Mouse (Mus musculus) subcutaneous adipose tissue, adult 2 months (tissue): Measurements from ENCODE around the gene Tssk6. TPM values are rescaled to one million over a fixed set of nuclear protein-coding genes. Genes with fewer than 3 reads are reported as not detected.

Source experiments
- polyA plus RNA-seq: library from polyadenylated mRNA; depleted of rRNA; stranded (reverse); fragments of >200 nt; gene quantifications from 2 replicates; pipeline ENCODE4 v1.2.3, GENCODE M21; 2012; ENCODE audit warnings: low replicate concordance; rRNA removed

Gene Tssk6
- 0.56 and 1.2 TPM in 2 replicates for polyA plus RNA-seq

GRCm38 (mm10) chr8:69902163-69903062 lies at the start of gene Tssk6, which contains the start of the genes Ndufa13 and Yjefn3:
Tssk6 (plus strand) TSS chr8:69902184.
Ndufa13 (minus strand) TSS chr8:69902558.
Yjefn3 (minus strand) TSS chr8:69902712.

GRCm38 (mm10) chr8:69887289-69888243 lies 14.4 kb upstream of the Tssk6 start, which contains the start of gene Cilp2:
Cilp2 (minus strand) TSS chr8:69887687.

Other genes starting within 250 kb of the Tssk6 start
- gene Zfp964, start 247.7 kb upstream of the Tssk6 start, polyA plus RNA-seq, result 1.0 and 2.0 TPM in 2 replicates
- gene Zfp869, start 191.5 kb upstream of the Tssk6 start, polyA plus RNA-seq, result 4.0 and 5.9 TPM in 2 replicates
- 1.5 and 2.5 TPM in 2 replicates for gene Zfp963, start 152.2 kb upstream of the Tssk6 start, polyA plus RNA-seq
- gene Gm20422, start 127.3 kb upstream of the Tssk6 start, polyA plus RNA-seq, result 1.1 and 2.3 TPM in 2 replicates
- gene Atp13a1, start 111.0 kb upstream of the Tssk6 start, polyA plus RNA-seq, result 45.6 and 98.1 TPM in 2 replicates
- gene Zfp866, start 111.0 kb upstream of the Tssk6 start, polyA plus RNA-seq, result 8.4 and 17.9 TPM in 2 replicates
- 25.8 and 73.1 TPM in 2 replicates for gene Gmip, start 93.5 kb upstream of the Tssk6 start, polyA plus RNA-seq
- 0.34 and 5.2 TPM in 2 replicates for gene Lpar2, start 79.8 kb upstream of the Tssk6 start, polyA plus RNA-seq
- gene Pbx4, start 69.7 kb upstream of the Tssk6 start, polyA plus RNA-seq, result 0.79 and 5.2 TPM in 2 replicates
- gene Cilp2, start 14.5 kb upstream of the Tssk6 start, polyA plus RNA-seq, result 0.07 and 0.41 TPM in 2 replicates
- 124 and 130 TPM in 2 replicates for gene Ndufa13, start 374 bp downstream of the Tssk6 start, polyA plus RNA-seq
- gene Yjefn3, start 528 bp downstream of the Tssk6 start, polyA plus RNA-seq, result 3.1 and 5.2 TPM in 2 replicates
- 50.7 and 79.7 TPM in 2 replicates for gene Gatad2a, start 94.2 kb downstream of the Tssk6 start, polyA plus RNA-seq
- 76.7 and 101 TPM in 2 replicates for gene Mau2, start 140.6 kb downstream of the Tssk6 start, polyA plus RNA-seq
- 10.8 and 14.6 TPM in 2 replicates for gene Sugp1, start 140.6 kb downstream of the Tssk6 start, polyA plus RNA-seq
- 3.2 and 4.2 TPM in 2 replicates for gene Tm6sf2, start 170.7 kb downstream of the Tssk6 start, polyA plus RNA-seq
- 0.42 and 0.92 TPM in 2 replicates for gene Hapln4, start 181.3 kb downstream of the Tssk6 start, polyA plus RNA-seq
- gene Ncan, start 218.7 kb downstream of the Tssk6 start, polyA plus RNA-seq, result 0.50 and 3.3 TPM in 2 replicates
- gene Nr2c2ap, start 229.1 kb downstream of the Tssk6 start, polyA plus RNA-seq, result 18.9 and 21.9 TPM in 2 replicates
- gene Rfxank, start 237.0 kb downstream of the Tssk6 start, polyA plus RNA-seq, result 27.5 and 30.0 TPM in 2 replicates
- gene Borcs8, start 237.3 kb downstream of the Tssk6 start, polyA plus RNA-seq, result 105 and 114 TPM in 2 replicates
- gene Mef2b, start 237.5 kb downstream of the Tssk6 start, polyA plus RNA-seq, result 0.32 and 0.39 TPM in 2 replicates